Mouse (Mus musculus) intestine, embryonic 16.5 days (tissue): Measurements from ENCODE around the gene Spink2. TPM values are rescaled to one million over a fixed set of nuclear protein-coding genes. Genes with fewer than 3 reads are reported as not detected.

Source experiments
- ATAC-seq: fragments of 200-750 bp; cut with Nextera tagmentation; 2 replicates; pipeline ENCODE4 v1.8.0; 2017; ENCODE audit warnings: moderate TSS enrichment, moderate library complexity
- H3K27ac ChIP-seq: fragments of 300-500 bp; sonication (generic); 2 replicates; pipeline ENCODE4 v1.5.1; 2014; ENCODE audit warnings: mild to moderate bottlenecking, low read length
- H3K27me3 ChIP-seq: fragments of 300-500 bp; sonication (generic); replicated peaks from 2 replicates; pipeline ENCODE4 v1.6.1; 2014; ENCODE audit warnings: low read length, control low read depth, mixed read lengths; ENCODE audit not compliant: control insufficient read depth, insufficient read depth
- H3K36me3 ChIP-seq: fragments of 300-500 bp; sonication (generic); 2 replicates; pipeline ENCODE4 v1.6.1; 2014; ENCODE audit warnings: low read length, control low read depth; ENCODE audit not compliant: control insufficient read depth, insufficient read depth
- H3K4me1 ChIP-seq: fragments of 300-500 bp; sonication (generic); 2 replicates; pipeline ENCODE4 v1.6.1; 2014; ENCODE audit warnings: low read length, control low read depth, mixed read lengths; ENCODE audit not compliant: control insufficient read depth, insufficient read depth
- H3K4me2 ChIP-seq: fragments of 300-500 bp; sonication (generic); 2 replicates; pipeline ENCODE4 v1.6.1; 2014; ENCODE audit warnings: low read depth, low read length, control low read depth
- H3K4me3 ChIP-seq: fragments of 300-500 bp; sonication (generic); 2 replicates; pipeline ENCODE4 v1.5.1; 2014; ENCODE audit warnings: mild to moderate bottlenecking, low read length
- H3K9ac ChIP-seq: fragments of 300-500 bp; sonication (generic); 2 replicates; pipeline ENCODE4 v1.6.1; 2014; ENCODE audit warnings: low read depth, low read length
- H3K9me3 ChIP-seq: fragments of 300-500 bp; sonication (generic); 2 replicates; pipeline ENCODE4 v1.6.1; 2016; ENCODE audit warnings: low read length, control low read depth; ENCODE audit not compliant: control insufficient read depth
- WGBS: fragments of 180-500 bp; shearing (Covaris S2); extraction: QIAGEN DNeasy Blood & Tissue Kit; methylation state at CpG from one replicate; pipeline ENCODE4 v1.1.7; 2014; 5-methylcytosine and 5-hydroxymethylcytosine counted together
- polyA plus RNA-seq: library from polyadenylated mRNA; unstranded; fragments of >200 nt; fragmentation: Nextera tagmentation; extraction: Ambion mirVana; gene quantifications from 2 replicates; pipeline ENCODE4 v1.2.1, GENCODE M21; 2015

Gene Spink2
- polyA plus RNA-seq, 1 experiment from 2014 or later, result 1.2 TPM

GRCm38 (mm10) chr5:77163597-77163996 lies 47.7 kb downstream of the Spink2 start:
- no peaks in the 10 kb centered on the region for H3K4me1 ChIP-seq
- no peak overlapping the region for H3K27ac ChIP-seq
- no peaks in the 10 kb centered on the region for H3K36me3 ChIP-seq
- no peak overlapping the region for H3K4me2 ChIP-seq
- no peak overlapping the region for H3K9ac ChIP-seq
- H3K9me3 ChIP-seq, result no peaks in the 10 kb centered on the region
- 71% methylated on average over 7 of the region's 7 CpGs for WGBS
- no peaks in the 10 kb centered on the region for H3K27me3 ChIP-seq
- H3K4me3 ChIP-seq, result no peak overlapping the region
- peak; percentile 45; the same call in 1 of the 2 replicates for ATAC-seq

- no peak overlapping the region for H3K4me3 ChIP-seq
- no peaks in the 10 kb centered on the region for H3K36me3 ChIP-seq
- no peaks in the 10 kb centered on the region for H3K9me3 ChIP-seq
- H3K4me2 ChIP-seq, result no peak overlapping the region
- no peaks in the 10 kb centered on the region for H3K27me3 ChIP-seq
- no peak overlapping the region for H3K9ac ChIP-seq
- 91% methylated on average over 3 of the region's 3 CpGs for WGBS
- no peaks in the 10 kb centered on the region for H3K4me1 ChIP-seq
- no peak for ATAC-seq
- no peak overlapping the region for H3K27ac ChIP-seq
Observed at GRCm38 (mm10) chr5:77162566-77162965, 48.7 kb downstream of the Spink2 start.

- Histone ChIP-seq H3K4me2 (no peak overlapping the region), H3K36me3 (no peaks in the 10 kb centered on the region), H3K4me1 (no peaks in the 10 kb centered on the region), H3K27ac (no peak overlapping the region), H3K27me3 (no peaks in the 10 kb centered on the region), H3K9me3 (no peaks in the 10 kb centered on the region), H3K4me3 (no peak overlapping the region), H3K9ac (no peak overlapping the region)
- WGBS, result 53% methylated on average over 14 of the region's 14 CpGs
- no peak for ATAC-seq
Observed at GRCm38 (mm10) chr5:77157777-77158540, 53.3 kb downstream of the Spink2 start.

- Histone ChIP-seq H3K4me1 (no peaks in the 10 kb centered on the region), H3K36me3 (no peaks in the 10 kb centered on the region), H3K4me3 (no peak overlapping the region), H3K27ac (no peak overlapping the region), H3K4me2 (no peak overlapping the region), H3K27me3 (no peaks in the 10 kb centered on the region), H3K9me3 (no peaks in the 10 kb centered on the region), H3K9ac (no peak overlapping the region)
- WGBS, result 80% methylated on average over 5 of the region's 5 CpGs
- ATAC-seq, result no peak
Observed at GRCm38 (mm10) chr5:77156938-77157337, 54.3 kb downstream of the Spink2 start.

GRCm38 (mm10) chr5:77155526-77155925 lies 55.7 kb downstream of the Spink2 start:
- Histone ChIP-seq H3K9ac (no peak overlapping the region), H3K4me2 (no peak overlapping the region), H3K36me3 (no peaks in the 10 kb centered on the region), H3K9me3 (no peaks in the 10 kb centered on the region), H3K27ac (no peak overlapping the region), H3K27me3 (no peaks in the 10 kb centered on the region), H3K4me1 (no peaks in the 10 kb centered on the region), H3K4me3 (no peak overlapping the region)
- 93% methylated on average over 12 of the region's 12 CpGs for WGBS
- no peak for ATAC-seq

Other genes with a start within 250 kb of the Spink2 start
- gene Srp72, start 236.8 kb downstream of the Spink2 start, polyA plus RNA-seq, result 80.8 and 90.7 TPM in 2 replicates
- not detected in 2 replicates for gene Arl9, start 207.4 kb downstream of the Spink2 start, polyA plus RNA-seq
- 0.86 and 1.6 TPM in 2 replicates for gene Thegl, start 195.4 kb downstream of the Spink2 start, polyA plus RNA-seq
- 2.8 and 4.4 TPM in 2 replicates for gene Hopx, start 96.3 kb downstream of the Spink2 start, polyA plus RNA-seq
- gene Rest, start 54.0 kb upstream of the Spink2 start, polyA plus RNA-seq, result 20.1 and 21.5 TPM in 2 replicates
- gene Noa1, start 98.6 kb upstream of the Spink2 start, polyA plus RNA-seq, result 30.9 and 32.6 TPM in 2 replicates
- 43.4 and 44.0 TPM in 2 replicates for gene Polr2b, start 98.7 kb upstream of the Spink2 start, polyA plus RNA-seq
- 85.2 and 109 TPM in 2 replicates for gene Igfbp7, start 196.6 kb upstream of the Spink2 start, polyA plus RNA-seq